Mouse (Mus musculus): ENCODE data around the gene Cxcl16. TPM values are rescaled to one million over a fixed set of nuclear protein-coding genes. Genes with fewer than 3 reads are reported as not detected.

Cxcl16 gene
- total and polyA plus RNA-seq, 3 experiments, result 7.9 to 17.6 (median 8.8) TPM

DNA sequence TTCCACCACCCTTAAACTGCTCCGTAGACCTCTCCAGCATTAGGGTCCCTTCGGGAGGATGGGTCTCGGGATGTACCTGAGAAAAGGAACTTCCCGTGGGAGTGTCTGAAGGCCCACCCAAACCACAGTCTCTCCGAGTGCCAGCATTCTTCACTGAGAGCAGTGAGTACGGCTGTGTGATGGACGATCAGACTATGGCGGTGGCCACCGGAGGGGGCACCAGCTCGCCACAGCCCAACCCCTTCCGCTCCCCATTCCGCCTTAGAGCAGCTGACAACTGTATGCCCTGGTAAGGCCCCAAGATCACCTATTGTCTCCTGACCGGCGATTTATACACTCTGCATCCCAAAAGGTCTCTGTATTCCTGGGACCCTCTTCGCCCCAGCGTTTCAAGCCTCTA is 5.4 kb upstream of the Cxcl16 start:
- Histone ChIP-seq H3K27me3 (ENCODE audit: control insufficient read depth, insufficient read depth, low read length) (no peaks in the 10 kb centered on the region), H3K27ac (no peak overlapping the region; the same call in 1 of the 2 replicates), H3K4me1 (ENCODE audit: control insufficient read depth, insufficient read depth, low read length) (peaks cover 6% of the 10 kb centered on the region), H3K4me3 (no peak overlapping the region), H3K36me3 (ENCODE audit: control insufficient read depth, insufficient read depth, low read length) (peaks cover 3% of the 10 kb centered on the region), H3K79me2 (replicated peaks; ENCODE audit: control insufficient read depth, insufficient read depth, low read length) (no peaks in the 10 kb centered on the region), H3K9ac (ENCODE audit: low read depth, low read length) (no peak overlapping the region)
- TF ChIP-seq POLR2A (IDR thresholded peaks at IDR 0.05; ENCODE audit: insufficient read depth, low read depth, low read length) (no peak), EP300 (IDR thresholded peaks at IDR 0.05; ENCODE audit: insufficient read depth, low read depth, low read length) (no peak), CTCF (IDR thresholded peaks at IDR 0.05) (no peak)
- intact Hi-C loops (cut with DNase I), result no loop called here
- WGBS, result 40% methylated on average over 16 of the region's 16 CpGs
- no peak for DNase-seq

DNA sequence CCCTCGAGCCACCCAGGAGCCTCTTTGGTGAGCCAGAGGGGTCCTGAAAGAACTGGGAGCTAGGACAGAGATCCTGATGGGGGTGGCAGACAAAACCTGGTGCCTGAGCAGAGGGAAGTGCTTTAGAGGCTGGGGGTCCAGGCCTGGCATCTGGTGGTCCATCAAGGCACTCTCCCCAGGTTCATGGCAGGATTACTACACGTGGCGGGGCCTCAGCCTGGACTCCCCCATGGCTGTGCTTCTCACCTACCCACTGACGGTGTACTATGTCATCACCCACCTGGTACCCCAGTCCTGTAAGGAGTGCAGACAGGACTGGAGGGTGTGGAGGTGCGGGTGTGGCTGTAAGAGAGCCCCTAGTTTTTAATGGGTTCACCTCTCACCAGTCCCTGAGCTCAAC is 4.2 kb upstream of the Cxcl16 start:
- Histone ChIP-seq H3K36me3 (ENCODE audit: control insufficient read depth, insufficient read depth, low read length) (peaks cover 3% of the 10 kb centered on the region), H3K4me3 (no peak overlapping the region), H3K27ac (no peak overlapping the region), H3K9ac (ENCODE audit: low read depth, low read length) (no peak overlapping the region), H3K79me2 (replicated peaks; ENCODE audit: control insufficient read depth, insufficient read depth, low read length) (no peaks in the 10 kb centered on the region), H3K27me3 (ENCODE audit: control insufficient read depth, insufficient read depth, low read length) (no peaks in the 10 kb centered on the region), H3K4me1 (ENCODE audit: control insufficient read depth, insufficient read depth, low read length) (peaks cover 4% of the 10 kb centered on the region)
- intact Hi-C loops (cut with DNase I), result no loop called here
- no peak for DNase-seq
- TF ChIP-seq POLR2A (IDR thresholded peaks at IDR 0.05; ENCODE audit: insufficient read depth, low read depth, low read length) (no peak), CTCF (IDR thresholded peaks at IDR 0.05) (no peak), EP300 (IDR thresholded peaks at IDR 0.05; ENCODE audit: insufficient read depth, low read depth, low read length) (no peak)
- 84% methylated on average over 5 of the region's 5 CpGs for WGBS

DNA sequence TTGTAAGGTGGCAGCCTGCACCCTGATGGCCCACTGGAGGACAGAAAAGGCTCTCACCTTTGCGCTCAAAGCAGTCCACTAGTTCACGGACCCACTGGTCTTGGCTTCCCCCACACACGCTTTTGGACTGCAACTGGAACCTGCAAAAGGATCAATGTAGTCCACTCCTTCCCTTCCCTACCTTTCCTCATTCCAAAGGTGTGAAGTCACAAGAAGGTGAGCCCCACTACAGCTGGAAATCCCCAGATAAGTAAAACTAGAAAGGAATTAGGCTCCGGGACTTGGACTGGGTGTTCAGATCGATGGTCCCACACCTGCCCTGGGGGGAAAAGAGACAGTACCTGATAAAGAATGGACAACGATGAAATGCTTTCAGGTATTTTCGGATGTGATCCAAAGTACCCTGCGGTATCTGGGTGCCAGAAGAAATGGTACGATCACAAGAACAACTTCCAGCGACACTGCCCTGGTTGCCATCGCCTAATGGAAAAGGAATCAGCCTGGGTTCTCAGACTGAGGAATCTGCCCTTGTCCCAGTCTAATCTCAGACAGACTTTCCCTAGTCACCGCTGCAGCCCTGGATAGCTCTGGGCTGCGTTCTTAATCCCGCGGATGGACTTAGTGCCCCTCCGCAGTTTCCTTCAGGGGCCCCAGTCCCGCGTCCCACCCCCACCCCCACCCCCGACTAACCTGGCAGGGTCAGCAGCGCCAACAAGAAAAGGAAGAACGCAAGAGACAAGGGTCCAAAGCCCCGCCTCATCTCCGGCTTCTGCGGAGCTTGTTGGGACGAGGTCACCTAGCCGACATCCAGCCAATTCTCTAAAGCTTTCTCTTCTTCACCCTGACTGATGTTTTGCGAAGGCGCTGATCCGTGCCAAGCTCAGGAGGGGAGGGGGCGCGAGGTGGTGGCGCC is 840 bp downstream of the Cxcl16 start, which contains the start of gene Zmynd15:
Gene Zmynd15, plus strand, starts transcription at position 746 of the 913 bp plus-strand sequence.
- intact Hi-C loops (cut with DNase I), result loop anchor here (10.0 kb wide), 1 partner anchor 146 kb away; no protein-coding TSS in a partner anchor
- Histone ChIP-seq H3K36me3 (ENCODE audit: control insufficient read depth, insufficient read depth, low read length) (no peaks in the 10 kb centered on the region), H3K4me1 (ENCODE audit: control insufficient read depth, insufficient read depth, low read length) (peaks cover 4% of the 10 kb centered on the region), H3K27ac (peak within 1 kb of the TSS; percentile 84), H3K9ac (ENCODE audit: low read depth, low read length) (peak within 1 kb of the TSS; percentile 79), H3K4me3 (peak within 1 kb of the TSS; percentile 67), H3K79me2 (replicated peaks; ENCODE audit: control insufficient read depth, insufficient read depth, low read length) (no peaks in the 10 kb centered on the region), H3K27me3 (ENCODE audit: control insufficient read depth, insufficient read depth, low read length) (no peaks in the 10 kb centered on the region)
- 12% methylated on average over 32 of the region's 32 CpGs for WGBS
- no peak for DNase-seq
- TF ChIP-seq EP300 (IDR thresholded peaks at IDR 0.05; ENCODE audit: insufficient read depth, low read depth, low read length) (no peak), POLR2A (IDR thresholded peaks at IDR 0.05; ENCODE audit: insufficient read depth, low read depth, low read length) (no peak), CTCF (IDR thresholded peaks at IDR 0.05) (no peak)

DNA sequence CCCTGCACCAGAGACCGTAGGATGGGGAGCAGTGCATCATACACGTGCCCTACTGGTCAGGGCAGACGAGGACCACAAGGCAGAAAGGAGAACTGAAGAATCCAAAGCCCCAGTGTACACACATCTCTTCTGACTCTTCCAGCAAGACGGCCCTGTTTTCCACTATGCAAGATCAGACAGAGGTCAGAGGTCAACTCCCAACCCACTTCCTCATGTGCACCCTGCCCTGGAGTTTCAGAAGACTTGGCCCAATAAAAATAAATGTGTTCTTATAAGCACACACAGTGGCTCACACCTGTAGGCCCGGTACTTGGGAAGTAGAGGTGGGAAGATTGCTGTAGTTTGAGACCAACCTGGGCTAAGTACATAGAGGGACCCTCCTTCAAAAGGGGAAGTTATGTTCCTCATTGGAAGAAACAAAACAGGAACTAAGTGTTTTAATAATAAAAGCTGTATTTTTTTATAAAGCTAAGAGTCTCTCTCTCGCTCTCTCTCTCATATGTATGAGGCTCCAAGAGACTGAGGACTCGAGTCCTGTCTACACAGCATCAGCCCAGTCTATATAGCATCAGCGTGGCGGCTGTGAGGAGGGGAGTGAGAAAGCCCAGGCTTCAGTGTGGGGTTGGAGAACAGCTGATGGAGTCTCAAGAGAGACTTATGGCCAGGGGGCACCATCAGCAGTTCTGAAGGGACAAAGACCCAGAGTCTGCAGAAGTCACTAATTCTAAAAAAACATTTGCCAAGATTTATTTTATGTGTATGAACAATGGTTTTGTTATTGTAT is 6.3 kb downstream of the Cxcl16 start:
- no peaks in the 10 kb centered on the region; the same call in 1 of the 2 replicates for H3K36me3 ChIP-seq (ENCODE audit: control insufficient read depth, insufficient read depth, low read length)
- no peak for TF ChIP-seq POLR2A (IDR thresholded peaks at IDR 0.05; ENCODE audit: insufficient read depth, low read depth, low read length)
- no peak for TF ChIP-seq EP300 (IDR thresholded peaks at IDR 0.05; ENCODE audit: insufficient read depth, low read depth, low read length)
- no peak for TF ChIP-seq CTCF (IDR thresholded peaks at IDR 0.05)
- H3K9ac ChIP-seq (ENCODE audit: low read depth, low read length), result no peak overlapping the region
- WGBS, result 75% methylated on average over 9 of the region's 9 CpGs
- H3K27me3 ChIP-seq (ENCODE audit: control insufficient read depth, insufficient read depth, low read length), result no peaks in the 10 kb centered on the region
- DNase-seq, result peak in 1 of 2 experiments; percentile 56
- H3K4me3 ChIP-seq, result no peak overlapping the region
- H3K4me1 ChIP-seq (ENCODE audit: control insufficient read depth, insufficient read depth, low read length), result peaks cover under 1% of the 10 kb centered on the region; the same call in 1 of the 2 replicates
- no peaks in the 10 kb centered on the region for H3K79me2 ChIP-seq (replicated peaks; ENCODE audit: control insufficient read depth, insufficient read depth, low read length)
- intact Hi-C loops (cut with DNase I), result loop anchor here (10.0 kb wide), 1 partner anchor 151 kb away; no protein-coding TSS in a partner anchor
- H3K27ac ChIP-seq, result no peak overlapping the region

DNA sequence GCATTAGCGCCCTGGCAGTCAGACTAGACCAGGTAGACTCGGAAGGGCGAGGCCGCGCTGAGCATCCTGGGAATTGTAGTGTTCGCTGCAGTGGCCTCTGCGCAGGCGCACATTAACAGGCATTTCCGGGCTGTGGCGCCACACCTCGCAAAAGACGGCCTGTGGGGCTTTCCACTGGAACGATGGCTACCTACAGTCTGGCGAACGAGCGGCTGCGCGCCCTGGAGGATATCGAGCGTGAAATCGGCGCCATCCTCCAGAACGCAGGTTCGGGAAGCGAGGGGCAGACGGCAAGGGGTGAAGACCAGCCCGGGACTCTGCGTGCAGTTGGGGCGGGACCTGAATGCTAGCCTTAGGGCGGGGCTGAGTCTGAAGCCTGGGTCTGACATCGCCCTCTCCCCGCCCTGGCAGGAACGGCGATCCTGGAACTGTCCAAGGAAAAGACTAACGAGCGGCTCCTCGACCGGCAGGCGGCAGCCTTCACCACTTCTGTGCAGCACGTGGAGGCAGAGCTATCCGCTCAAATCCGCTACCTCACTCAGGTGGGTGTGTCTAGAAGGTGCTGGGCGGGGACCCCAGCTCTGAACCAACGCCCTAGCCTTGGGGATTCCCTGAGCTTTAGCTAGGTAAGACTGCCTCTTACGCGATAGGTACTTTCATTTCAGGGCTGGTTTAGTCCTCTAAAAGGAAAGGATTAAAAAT is 7.8 kb downstream of the Cxcl16 start, which contains the start of gene Med11:
Gene Med11, plus strand, starts transcription at position 123 of the 702 bp plus-strand sequence.
- Histone ChIP-seq H3K9ac (ENCODE audit: low read depth, low read length) (peak within 1 kb of the TSS; percentile 81), H3K27me3 (ENCODE audit: control insufficient read depth, insufficient read depth, low read length) (no peaks in the 10 kb centered on the region), H3K36me3 (ENCODE audit: control insufficient read depth, insufficient read depth, low read length) (no peaks in the 10 kb centered on the region; the same call in 1 of the 2 replicates), H3K4me3 (peak within 1 kb of the TSS; percentile 83), H3K4me1 (ENCODE audit: control insufficient read depth, insufficient read depth, low read length) (no peaks in the 10 kb centered on the region), H3K79me2 (replicated peaks; ENCODE audit: control insufficient read depth, insufficient read depth, low read length) (no peaks in the 10 kb centered on the region), H3K27ac (peak within 1 kb of the TSS; percentile 98)
- intact Hi-C loops (cut with DNase I), result loop anchor here (1.0 to 10.0 kb wide), 3 partner anchors 48 to 153 kb away; no protein-coding TSS in a partner anchor
- WGBS, result under 1% methylated on average over 46 of the region's 46 CpGs
- TF ChIP-seq CTCF (IDR thresholded peaks at IDR 0.05) (peak; percentile 95), EP300 (IDR thresholded peaks at IDR 0.05; ENCODE audit: insufficient read depth, low read depth, low read length) (peak; percentile 76), POLR2A (IDR thresholded peaks at IDR 0.05; ENCODE audit: insufficient read depth, low read depth, low read length) (peak; percentile 94)
- DNase-seq, result peak; percentile 95 to 98
